Mouse (Mus musculus) thymus, adult 2 months (tissue): ENCODE data around the gene Stx8.

Experiments
- CTCF ChIP-seq: fragments of 200-500 bp; IDR thresholded peaks from 2 replicates; pipeline ENCODE4 v1.5.1; 2012; ENCODE audit warnings: mild to moderate bottlenecking, control low read depth, low read length, moderate library complexity, borderline replicate concordance; ENCODE audit not compliant: control insufficient read depth, poor library complexity, insufficient read depth; ENCODE audit errors: extremely low read depth
- POLR2A ChIP-seq: fragments of 200-500 bp; IDR thresholded peaks from 2 replicates; pipeline ENCODE4 v1.6.1; 2012; ENCODE audit warnings: mild to moderate bottlenecking, low read length, control low read depth, moderate library complexity; ENCODE audit not compliant: control insufficient read depth, poor library complexity, insufficient read depth; ENCODE audit errors: extremely low read depth

DNA sequence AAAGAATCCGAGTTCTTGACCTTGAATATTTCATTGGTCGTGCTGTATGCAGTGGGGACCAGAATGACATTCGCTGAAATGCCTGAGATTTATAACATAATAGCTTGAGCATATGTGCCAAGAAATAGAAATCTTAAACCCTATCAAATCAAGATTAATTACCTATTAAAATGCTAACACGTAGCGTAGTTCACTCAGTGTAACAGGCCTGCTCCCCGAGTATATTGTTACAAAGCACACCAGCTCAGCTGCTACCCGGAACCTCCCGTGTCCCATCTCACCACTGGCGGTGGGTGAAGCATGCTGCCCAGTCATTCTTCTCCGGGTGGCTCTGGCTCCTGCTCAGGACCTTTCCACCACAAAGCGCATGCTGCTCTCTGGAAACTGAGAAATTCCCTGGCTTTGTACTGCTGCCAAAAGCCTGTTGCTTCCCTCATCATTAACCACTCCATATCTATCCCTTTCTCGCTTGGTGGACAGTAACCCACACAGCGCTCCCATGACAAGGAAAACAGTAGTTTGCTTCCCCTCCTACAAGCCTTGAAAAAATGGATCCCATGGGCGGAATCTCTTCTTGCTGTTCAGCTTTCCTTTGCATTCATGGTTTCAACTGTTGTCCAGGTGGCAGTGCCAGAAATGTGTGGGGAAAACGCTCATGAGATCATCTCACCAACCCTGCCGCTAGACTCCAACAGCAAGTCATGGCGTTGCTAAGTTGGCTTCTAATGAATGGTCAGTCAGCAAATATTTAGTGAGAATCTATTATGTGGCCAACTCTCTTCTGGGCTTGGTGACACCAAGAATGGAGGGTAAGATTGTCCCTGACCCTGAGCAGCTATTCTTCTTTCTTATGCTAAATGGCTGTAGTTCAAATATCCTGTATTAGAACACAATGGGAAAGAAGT, 83.5 kb downstream of the Stx8 start:
- TF ChIP-seq CTCF (no peak), POLR2A (no peak)
